In the genomic region with DNA sequence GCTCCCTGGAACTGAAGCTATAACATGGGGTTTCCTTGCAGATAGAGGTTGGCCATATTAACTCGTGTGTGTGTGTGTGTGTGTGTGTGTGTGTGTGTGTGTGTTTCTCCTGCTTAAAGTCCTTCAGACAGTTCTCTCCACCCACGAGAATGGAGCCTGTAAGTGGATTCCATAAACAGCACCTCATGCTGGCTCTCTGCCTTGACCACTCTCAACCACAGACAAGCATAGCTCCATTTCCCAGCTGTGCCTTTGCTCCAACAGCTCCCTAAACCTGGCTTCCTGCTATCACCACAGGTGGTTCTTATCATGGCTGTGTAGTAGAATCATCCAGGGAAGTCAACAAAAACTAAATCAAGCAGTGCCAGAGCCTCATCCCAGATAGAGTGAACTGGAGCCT, we compare ENCODE assay signal across 16 mouse cellular contexts. TPM values are rescaled to one million over a fixed set of nuclear protein-coding genes. Genes with fewer than 3 reads are reported as not detected.
A peak's percentile ranks its signal among the peaks of the same experiment; 100 is the strongest.
DNase-seq lines count a peak whose midpoint lies in the region; TF ChIP-seq lines count a peak whose summit lies in the region.
"Had no signal": no experiment of that assay in that cellular context is flagged by ENCODE, and none has a peak within 500 bp of the region (broad histone marks: within the 10 kb centered on the region; RNA-seq: fewer than 3 reads in every experiment).

No protein-coding gene starts in this region.

- peaks cover under 1% of the 10 kb centered on the region; the same call in 1 of the 2 replicates for H3K4me1 ChIP-seq in heart, adult 2 months (ENCODE audit: control insufficient read depth, insufficient read depth, low read length)
- H3K4me1 ChIP-seq: embryonic facial prominence, embryonic 13.5 days; hindbrain, embryonic 15.5 days had no signal

- no peaks in the 10 kb centered on the region for H3K79me2 ChIP-seq in heart, adult 2 months (replicated peaks; ENCODE audit: control insufficient read depth, insufficient read depth, low read length)

- TF ChIP-seq CTCF in heart, adult 2 months (IDR thresholded peaks at IDR 0.05) = no peak

- H3K27me3 ChIP-seq in heart, adult 2 months (ENCODE audit: control insufficient read depth, insufficient read depth, low read length) = no peaks in the 10 kb centered on the region
- H3K27me3 ChIP-seq: hindbrain, embryonic 15.5 days had no signal

- no peak for TF ChIP-seq POLR2A in heart, adult 2 months (IDR thresholded peaks at IDR 0.05; ENCODE audit: insufficient read depth, low read depth, low read length)

- no peak overlapping the region for H3K4me3 ChIP-seq in heart, adult 2 months
- H3K4me3 ChIP-seq: embryonic facial prominence, embryonic 13.5 days; hindbrain, embryonic 15.5 days had no signal

- no peak for TF ChIP-seq EP300 in heart, adult 2 months (IDR thresholded peaks at IDR 0.05; ENCODE audit: insufficient read depth, low read depth, low read length)

- H3K36me3 ChIP-seq in heart, adult 2 months (ENCODE audit: control insufficient read depth, insufficient read depth, low read length) = no peaks in the 10 kb centered on the region
- H3K36me3 ChIP-seq: embryonic facial prominence, embryonic 13.5 days; hindbrain, embryonic 15.5 days had no signal

- intact Hi-C loops in heart, adult 2 months (cut with DNase I) = no loop called here

- H3K27ac ChIP-seq in heart, adult 2 months = peak overlapping the region; percentile 12; the same call in 1 of the 2 replicates
- H3K27ac ChIP-seq: embryonic facial prominence, embryonic 13.5 days; hindbrain, embryonic 15.5 days had no signal

- DNase-seq in heart, adult 2 months = peak in 1 of 2 experiments; percentile 7
- DNase-seq in heart, adult 8-10 months (ENCODE audit: low spot score) = no peak
- DNase-seq in 3134 (ENCODE audit: extremely low read depth, insufficient read length, low spot score) (peak; percentile 67), NIH3T3 (ENCODE audit: low read depth) (peak; percentile 86)
- peak; percentile 12 for DNase-seq in lung, postnatal 25 days (ENCODE audit: low spot score)
- no peak for DNase-seq in kidney, adult 9 months
- DNase-seq in cerebellum, postnatal 36 days = no peak
- DNase-seq: adrenal gland, postnatal 14 days; B cell, adult 2 months; cerebellum, adult 11-12 months; cerebellum, adult 9-10 months; cerebellum, postnatal 25 days; gastrocnemius, postnatal 36 days; heart, postnatal 14 days had no signal

- H3K9ac ChIP-seq in heart, adult 2 months (ENCODE audit: low read depth, low read length) = no peak overlapping the region
- H3K9ac ChIP-seq: embryonic facial prominence, embryonic 13.5 days; hindbrain, embryonic 15.5 days had no signal

- 36% methylated on average over 2 of the region's 2 CpGs for WGBS in heart, adult 2 months

RNA-seq across cellular contexts. Expression of gene Tceanc, which starts 13.9 kb away (rescaled TPM):
- 1 to 10 TPM; 1.8 to 2.2 TPM for total RNA-seq in heart, adult 2 months (2021)
- 0.70 and 0.91 TPM in 2 replicates for polyA plus RNA-seq in heart, adult 2 months (2012; rRNA removed)
- 1 to 10 TPM; 1.4 to 5.6 (median 2.2) TPM for total RNA-seq in heart, adult 8-10 months (2022)

RNA-seq across cellular contexts. Expression of gene Rab9, which starts 24.8 kb away (rescaled TPM):
- 10 to 100 TPM; 21.9 to 25.8 TPM for total RNA-seq in heart, adult 2 months (2021)
- polyA plus RNA-seq in heart, adult 2 months (2012; rRNA removed) = 8.3 and 13.7 TPM in 2 replicates
- total RNA-seq in heart, adult 8-10 months (2022) = 10 to 100 TPM; 23.2 to 25.8 (median 25.4) TPM

Comparison
In these comparisons a context has a peak if more than half of its experiments do, and no peak if none do; other contexts are left out.
1. DNase-seq: peak in 3134 (single experiment), NIH3T3 (single experiment) and lung, postnatal 25 days (single experiment); none in heart, adult 8-10 months (single experiment), kidney, adult 9 months (single experiment) and cerebellum, postnatal 36 days (0 of 2).